Mouse (Mus musculus) liver, adult 2 months (tissue): ENCODE results near the gene Rabl6. TPM values are rescaled to one million over a fixed set of nuclear protein-coding genes. Genes with fewer than 3 reads are reported as not detected.
A peak's percentile ranks its signal among the peaks of the same experiment; 100 is the strongest.

Experiments used
- DNase-seq: peaks from one replicate; pipeline ENCODE4 v3.0.0-alpha.2; 2011; ENCODE audit warnings: low read depth, low spot score; ENCODE audit errors: extremely low read depth
- H3K27ac ChIP-seq: fragments of 200-500 bp; replicated peaks from 2 replicates; pipeline ENCODE4 v1.5.1; 2012; ENCODE audit warnings: low read depth, mild to moderate bottlenecking, control low read depth, inconsistent platforms, low read length; ENCODE audit not compliant: insufficient read depth
- H3K27me3 ChIP-seq: fragments of 200-500 bp; 2 replicates; pipeline ENCODE4 v1.6.1; 2012; ENCODE audit warnings: mild to moderate bottlenecking, moderate library complexity, low read length, inconsistent platforms; ENCODE audit not compliant: control insufficient read depth, insufficient read depth
- H3K36me3 ChIP-seq: fragments of 200-500 bp; 2 replicates; pipeline ENCODE4 v1.6.1; 2012; ENCODE audit warnings: low read length, inconsistent platforms; ENCODE audit not compliant: control insufficient read depth, insufficient read depth
- H3K4me1 ChIP-seq: fragments of 200-500 bp; 2 replicates; pipeline ENCODE4 v1.6.1; 2011; ENCODE audit warnings: low read length; ENCODE audit not compliant: control insufficient read depth, insufficient read depth
- H3K4me3 ChIP-seq: fragments of 200-500 bp; 2 replicates; pipeline ENCODE4 v1.5.1; 2011; ENCODE audit warnings: low read depth, mild to moderate bottlenecking, control low read depth, low read length, moderate library complexity; ENCODE audit not compliant: insufficient read depth
- H3K79me2 ChIP-seq: fragments of 200-500 bp; 2 replicates; pipeline ENCODE4 v1.6.1; 2012; ENCODE audit warnings: inconsistent platforms, mild to moderate bottlenecking, low read length, moderate library complexity; ENCODE audit not compliant: control insufficient read depth, insufficient read depth
- H3K9ac ChIP-seq: fragments of 200-500 bp; 2 replicates; pipeline ENCODE4 v1.6.1; 2012; ENCODE audit warnings: low read depth, mild to moderate bottlenecking, control low read depth, inconsistent platforms, low read length
- CTCF ChIP-seq: fragments of 200-500 bp; IDR thresholded peaks from 2 replicates; pipeline ENCODE4 v1.5.1; 2011; ENCODE audit warnings: low read depth, low read length, control low read depth
- POLR2A ChIP-seq: fragments of 200-500 bp; IDR thresholded peaks from 2 replicates; pipeline ENCODE4 v1.6.1; 2011; ENCODE audit warnings: low read length, control low read depth; ENCODE audit not compliant: insufficient read depth; ENCODE audit errors: extremely low read depth
- WGBS: fragments of 180-500 bp; shearing (Covaris S2); methylation state at CpG from one replicate; pipeline ENCODE4 v1.1.7; 2018; 5-methylcytosine and 5-hydroxymethylcytosine counted together
- polyA plus RNA-seq: library from polyadenylated mRNA; depleted of rRNA; stranded (reverse); fragments of >200 nt; gene quantifications from 2 replicates; pipeline ENCODE4 v1.2.3, GENCODE M21; 2012
- total RNA-seq: library from RNA; depleted of rRNA; stranded (reverse); fragments of >200 nt; gene quantifications from 2 replicates; pipeline ENCODE4 v1.2.3, GENCODE M21; 2014

The Rabl6 gene
- total and polyA plus RNA-seq, 2 experiments = 15.4 to 29.6 TPM

GRCm38 (mm10) chr2:25583571-25583970 lies 24.8 kb downstream of the Rabl6 start:
- peaks cover 14% of the 10 kb centered on the region for H3K27me3 ChIP-seq
- H3K9ac ChIP-seq = no peak overlapping the region
- no peak overlapping the region for H3K27ac ChIP-seq
- H3K4me1 ChIP-seq = peaks cover 2% of the 10 kb centered on the region
- no peaks in the 10 kb centered on the region for H3K79me2 ChIP-seq
- no peak overlapping the region for H3K4me3 ChIP-seq
- TF ChIP-seq CTCF (no peak), POLR2A (no peak)
- H3K36me3 ChIP-seq = peaks cover 6% of the 10 kb centered on the region; the same call in 1 of the 2 replicates
- 80% methylated on average over 4 of the region's 4 CpGs for WGBS
- no peak for DNase-seq

DNA sequence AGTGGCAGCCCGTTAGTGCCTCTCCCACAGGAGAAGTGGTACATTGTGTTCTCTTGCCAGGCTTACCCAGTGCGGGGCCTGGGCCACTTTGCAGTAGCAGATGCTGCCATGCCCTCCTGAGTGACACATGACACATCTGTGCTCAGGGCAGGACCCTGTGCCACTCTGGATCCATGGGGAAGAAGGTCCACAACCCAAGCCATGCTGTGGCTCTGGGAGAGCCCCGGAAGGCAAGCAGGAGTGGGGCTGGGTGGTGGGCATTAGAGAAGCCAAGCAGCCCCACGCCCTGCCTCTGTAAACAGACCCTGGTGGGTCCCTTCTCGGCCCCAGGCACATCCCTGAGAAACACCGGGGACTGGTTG lies 25.2 kb downstream of the Rabl6 start:
- TF ChIP-seq POLR2A (no peak), CTCF (no peak)
- DNase-seq = no peak
- no peak overlapping the region for H3K4me3 ChIP-seq
- no peak overlapping the region for H3K27ac ChIP-seq
- 89% methylated on average over 6 of the region's 6 CpGs for WGBS
- H3K4me1 ChIP-seq = peaks cover 2% of the 10 kb centered on the region
- H3K36me3 ChIP-seq = peaks cover 6% of the 10 kb centered on the region; the same call in 1 of the 2 replicates
- H3K27me3 ChIP-seq = peaks cover 19% of the 10 kb centered on the region
- no peak overlapping the region for H3K9ac ChIP-seq
- H3K79me2 ChIP-seq = no peaks in the 10 kb centered on the region

GRCm38 (mm10) chr2:25582466-25583119 lies 25.7 kb downstream of the Rabl6 start:
- H3K27ac ChIP-seq = no peak overlapping the region
- H3K4me3 ChIP-seq = no peak overlapping the region
- H3K36me3 ChIP-seq = peaks cover 6% of the 10 kb centered on the region; the same call in 1 of the 2 replicates
- no peak overlapping the region for H3K9ac ChIP-seq
- H3K79me2 ChIP-seq = no peaks in the 10 kb centered on the region
- H3K27me3 ChIP-seq = peaks cover 24% of the 10 kb centered on the region
- no peak for DNase-seq
- peaks cover 3% of the 10 kb centered on the region for H3K4me1 ChIP-seq
- WGBS = 64% methylated on average over 12 of the region's 12 CpGs
- TF ChIP-seq POLR2A (no peak), CTCF (no peak)

- H3K4me3 ChIP-seq = no peak overlapping the region
- peaks cover 30% of the 10 kb centered on the region for H3K27me3 ChIP-seq
- TF ChIP-seq POLR2A (no peak), CTCF (0 out of 2 replicates have a peak, but pooled peaks have one; percentile 2)
- H3K27ac ChIP-seq = no peak overlapping the region
- 29% methylated on average over 6 of the region's 6 CpGs for WGBS
- no peak for DNase-seq
- H3K9ac ChIP-seq = no peak overlapping the region
- H3K36me3 ChIP-seq = peaks cover 6% of the 10 kb centered on the region; the same call in 1 of the 2 replicates
- H3K4me1 ChIP-seq = peaks cover 5% of the 10 kb centered on the region
- no peaks in the 10 kb centered on the region for H3K79me2 ChIP-seq
These were observed 26.4 kb downstream of the Rabl6 start for GRCm38 (mm10) chr2:25581901-25582301.

- Histone ChIP-seq H3K27me3 (peaks cover 30% of the 10 kb centered on the region), H3K4me3 (peak within 1 kb of the TSS; percentile 23; the same call in 1 of the 2 replicates), H3K36me3 (peaks cover 4% of the 10 kb centered on the region; the same call in 1 of the 2 replicates), H3K79me2 (no peaks in the 10 kb centered on the region), H3K27ac (no peak within 1 kb of the TSS), H3K9ac (no peak within 1 kb of the TSS), H3K4me1 (peaks cover 5% of the 10 kb centered on the region)
- TF ChIP-seq POLR2A (no peak), CTCF (peak; percentile 85)
- no peak for DNase-seq
- WGBS = 6% methylated on average over 19 of the region's 19 CpGs
These were observed 26.9 kb downstream of the Rabl6 start, which contains the start of gene Ajm1 for GRCm38 (mm10) chr2:25581294-25581864. Gene Ajm1 (minus strand): TSS chr2:25581757.

GRCm38 (mm10) chr2:25580621-25581101 lies 27.7 kb downstream of the Rabl6 start:
- peaks cover 30% of the 10 kb centered on the region for H3K27me3 ChIP-seq
- TF ChIP-seq POLR2A = no peak
- TF ChIP-seq CTCF = no peak
- H3K36me3 ChIP-seq = peaks cover 4% of the 10 kb centered on the region; the same call in 1 of the 2 replicates
- no peak overlapping the region for H3K9ac ChIP-seq
- no peak overlapping the region for H3K27ac ChIP-seq
- no peak overlapping the region for H3K4me3 ChIP-seq
- no peak for DNase-seq
- no peaks in the 10 kb centered on the region for H3K79me2 ChIP-seq
- peaks cover 7% of the 10 kb centered on the region for H3K4me1 ChIP-seq
- WGBS = 18% methylated on average over 6 of the region's 6 CpGs
